Mouse (Mus musculus): Measurements from ENCODE around the gene Ppy. TPM values are rescaled to one million over a fixed set of nuclear protein-coding genes. Genes with fewer than 3 reads are reported as not detected.

Ppy gene
- total RNA-seq, 4 experiments from 2014 or later = not detected

DNA sequence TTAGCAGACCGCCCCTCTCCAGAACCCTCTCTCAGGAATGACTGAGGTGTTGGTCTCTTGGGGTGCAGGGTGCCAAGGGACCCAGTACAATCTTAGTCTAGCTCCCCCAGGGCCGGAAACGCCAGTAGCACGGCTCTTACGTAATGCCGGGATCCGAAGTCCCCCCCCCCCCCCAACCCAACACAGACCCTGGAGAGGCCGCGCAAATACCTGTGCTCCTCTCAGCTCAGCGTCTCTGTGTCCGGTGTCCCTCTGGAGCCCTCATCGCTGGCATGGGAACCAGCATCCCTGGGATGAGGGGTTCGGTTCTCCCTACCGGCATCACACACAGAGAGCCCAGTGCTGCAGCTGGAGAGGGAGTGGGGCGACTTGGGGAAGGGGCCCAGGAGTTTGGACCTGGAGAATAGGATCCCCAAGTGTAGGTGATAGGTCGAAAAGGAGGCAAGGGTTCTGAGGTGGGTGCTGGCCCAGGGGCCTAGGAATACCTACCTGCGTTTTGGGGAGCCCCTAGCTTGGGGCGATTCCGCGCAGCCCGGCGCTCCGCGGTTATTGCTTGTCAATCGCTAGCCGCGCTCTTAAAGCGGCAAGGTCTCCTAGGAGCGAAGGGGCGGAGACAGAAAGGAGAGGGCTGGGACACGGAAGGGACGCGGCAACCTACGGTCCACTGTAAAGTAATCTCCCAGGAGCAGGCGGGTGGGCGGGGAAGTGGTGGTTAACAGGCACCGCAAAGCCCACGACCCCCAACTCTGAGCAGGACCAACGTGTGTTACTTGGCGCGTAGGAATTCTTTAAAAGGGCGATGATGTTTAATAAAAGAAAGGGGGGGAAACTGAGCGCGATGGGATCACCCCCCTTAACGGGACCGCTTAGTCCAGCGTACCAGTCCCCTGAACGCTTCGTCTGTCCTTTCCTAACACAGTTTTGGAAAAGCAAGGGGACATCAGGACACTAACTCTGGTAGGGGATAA, 12.9 kb downstream of the Ppy start, which contains the start of gene Mpp2:
Mpp2 (minus strand) TSS at position 585 of the 968 bp plus-strand sequence.
- peak; percentile 72 for DNase-seq

DNA sequence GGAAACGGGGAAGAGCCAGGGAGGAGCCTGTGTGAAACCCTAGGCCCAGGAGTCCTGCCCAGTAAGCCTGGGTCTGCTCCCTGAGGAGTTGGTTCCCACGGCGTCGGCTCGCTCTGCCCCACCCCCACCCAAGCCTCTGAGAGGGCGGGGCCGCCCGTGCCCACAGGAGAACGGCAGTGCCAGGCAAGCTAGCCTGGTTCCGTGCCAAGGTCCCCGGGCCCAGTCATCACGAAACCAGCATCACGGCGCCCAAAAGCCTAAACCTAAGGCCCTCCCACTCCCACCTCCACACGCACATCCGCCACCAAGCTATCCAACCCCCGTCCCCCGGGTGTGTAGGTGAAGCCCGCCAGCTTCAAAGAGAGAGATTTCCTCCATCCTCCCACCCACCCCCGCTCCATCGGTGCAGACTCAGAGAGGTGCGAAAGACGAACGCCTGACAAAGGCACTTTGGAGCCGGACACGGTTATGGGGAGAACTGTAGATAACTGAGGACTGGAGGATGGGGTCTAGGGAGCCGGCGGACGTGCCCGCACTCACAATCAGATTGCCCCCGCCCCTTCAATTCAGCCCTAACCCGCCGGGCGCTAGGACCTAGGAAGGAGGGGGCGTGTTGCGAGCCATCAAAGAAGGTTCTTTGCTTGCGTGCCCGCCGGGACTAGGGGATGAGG, 13.9 kb downstream of the Ppy start:
- peak; percentile 79 for DNase-seq

DNA sequence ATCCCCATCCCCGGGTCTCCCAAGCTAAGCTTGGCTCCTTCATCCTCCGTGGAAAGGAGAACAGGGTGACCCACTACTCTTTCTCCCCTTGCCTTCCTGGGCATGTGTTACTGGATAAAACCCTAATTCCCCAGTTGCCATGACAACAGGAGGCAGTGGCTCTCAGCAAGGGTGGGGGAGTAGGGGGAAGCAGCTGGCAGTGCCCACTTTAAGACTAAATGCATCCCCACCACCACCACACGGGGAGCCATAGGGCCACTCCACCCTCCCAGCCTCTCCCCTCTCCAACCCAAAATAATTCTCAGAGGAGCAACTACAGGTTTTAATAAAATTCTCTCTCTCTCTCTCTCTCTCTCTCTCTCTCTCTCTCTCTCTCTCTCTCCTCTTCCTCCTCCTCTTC, 14.8 kb downstream of the Ppy start:
- DNase-seq = no peak

DNA sequence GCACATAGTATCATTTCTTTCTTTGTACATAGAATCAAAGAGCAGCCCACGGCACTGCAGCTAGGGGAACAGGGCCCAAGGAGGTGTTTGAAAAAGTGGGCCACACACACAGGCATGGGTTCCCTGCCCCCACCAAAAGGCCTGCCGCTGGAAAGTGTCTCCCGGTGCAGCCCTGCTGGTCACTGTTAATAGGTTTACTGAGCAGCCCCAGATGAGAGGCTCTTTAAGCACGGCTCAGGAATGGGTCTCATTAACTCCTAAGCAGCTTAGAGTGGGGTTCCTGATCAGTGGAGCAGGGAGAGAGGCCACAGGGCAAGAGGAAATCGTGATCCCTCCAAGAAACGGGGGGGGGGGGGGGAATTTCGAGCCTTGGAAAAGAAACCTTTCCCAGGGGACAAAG, 17.0 kb downstream of the Ppy start:
- no peak for DNase-seq

DNA sequence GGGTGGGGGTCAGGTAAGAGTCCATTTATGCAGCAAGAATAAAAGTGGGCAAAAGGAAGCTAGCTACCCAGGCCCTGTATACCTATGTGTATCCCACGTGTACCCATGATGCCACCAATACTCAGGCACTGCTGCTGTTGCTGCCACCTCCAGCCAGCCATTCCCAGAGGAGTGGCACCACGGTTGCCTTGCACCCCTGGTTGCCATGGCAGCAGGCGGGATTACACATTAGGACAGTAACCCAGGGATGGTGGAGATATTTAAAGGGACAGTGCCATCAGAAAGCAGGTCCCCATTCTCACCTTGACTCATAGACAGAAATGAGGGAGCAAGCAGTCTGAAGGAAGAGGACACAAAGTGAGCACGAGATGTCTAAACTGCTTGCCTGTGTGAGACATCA, 17.9 kb downstream of the Ppy start:
- DNase-seq = no peak

DNA sequence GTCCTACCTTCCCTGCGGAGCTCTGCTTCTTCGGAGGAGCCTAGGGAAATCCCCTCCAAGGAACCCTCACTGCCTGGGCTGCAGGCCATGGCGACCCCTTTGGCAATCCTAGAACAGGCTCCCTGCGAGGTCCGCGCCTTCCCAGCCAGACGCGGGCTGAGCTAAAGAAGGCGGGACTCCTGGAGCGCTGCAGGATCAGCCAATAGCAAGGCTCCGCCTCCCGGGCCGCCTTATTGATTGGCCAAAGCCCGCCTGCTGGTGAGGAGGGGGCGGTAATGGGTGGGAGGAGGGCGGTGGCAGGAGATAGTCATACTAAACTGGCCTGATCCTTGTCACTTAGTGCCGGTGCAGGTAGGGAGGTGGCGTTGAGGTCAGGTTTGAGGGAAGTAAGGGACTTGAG, 18.8 kb downstream of the Ppy start:
- DNase-seq = peak; percentile 61

DNA sequence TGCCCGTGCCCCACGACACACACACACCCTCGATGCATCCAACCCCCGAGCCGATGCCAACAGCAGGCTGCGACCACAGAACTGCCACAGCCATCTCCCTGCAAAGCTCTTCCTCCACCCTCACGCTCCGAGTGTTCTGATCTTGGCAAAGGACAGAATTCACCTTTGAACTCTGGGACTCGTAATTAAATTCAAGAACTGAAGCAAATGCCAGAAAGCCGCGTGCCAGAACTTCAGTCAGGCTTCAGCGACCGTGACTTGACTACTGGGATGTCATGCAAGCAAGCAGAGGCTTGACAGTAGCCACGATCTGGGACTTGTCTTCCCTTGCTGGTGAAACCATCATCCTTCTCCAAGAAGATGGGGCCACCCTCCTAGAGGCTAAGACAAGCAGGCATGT, 27.4 kb downstream of the Ppy start:
- DNase-seq = no peak

DNA sequence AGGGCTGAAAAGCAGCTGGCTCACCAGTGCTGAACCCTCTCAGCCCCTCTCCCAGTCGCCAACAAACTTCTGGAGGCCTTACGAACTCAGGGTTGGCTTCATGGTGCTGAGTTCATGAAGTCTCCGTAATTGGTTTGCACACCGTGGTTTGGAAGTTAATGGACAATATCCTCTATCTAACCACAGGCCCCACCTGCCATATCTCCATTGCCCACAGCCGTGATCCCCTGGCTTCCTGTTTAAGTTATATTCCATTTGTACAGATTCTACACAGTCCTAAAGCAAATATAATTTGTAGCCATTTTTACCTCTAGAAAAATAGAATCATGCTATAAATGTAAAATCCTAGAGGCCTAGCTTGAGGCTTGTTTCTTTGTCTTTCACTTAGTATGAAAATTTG, 28.4 kb downstream of the Ppy start:
- DNase-seq = no peak

DNA sequence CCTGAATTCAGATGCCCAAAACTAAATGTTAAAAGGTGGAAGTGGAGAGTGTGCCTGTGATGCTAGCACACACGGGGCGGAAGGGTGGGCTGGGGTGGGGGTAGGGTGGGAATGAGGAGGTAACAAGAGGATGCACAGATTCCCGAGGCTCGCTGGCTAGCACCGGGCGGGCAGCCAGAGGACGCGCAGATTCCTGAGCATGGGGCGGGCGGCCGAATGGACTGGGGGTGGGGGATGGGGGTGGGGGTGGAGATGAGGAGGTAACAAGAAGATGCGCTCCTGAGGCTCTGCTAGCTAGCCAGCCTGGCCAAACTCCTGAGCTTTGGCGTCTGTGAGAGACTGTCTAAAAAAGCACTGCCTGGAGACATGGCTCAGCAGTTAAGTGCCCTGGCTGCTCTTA, 30.7 kb downstream of the Ppy start:
- no peak for DNase-seq

DNA sequence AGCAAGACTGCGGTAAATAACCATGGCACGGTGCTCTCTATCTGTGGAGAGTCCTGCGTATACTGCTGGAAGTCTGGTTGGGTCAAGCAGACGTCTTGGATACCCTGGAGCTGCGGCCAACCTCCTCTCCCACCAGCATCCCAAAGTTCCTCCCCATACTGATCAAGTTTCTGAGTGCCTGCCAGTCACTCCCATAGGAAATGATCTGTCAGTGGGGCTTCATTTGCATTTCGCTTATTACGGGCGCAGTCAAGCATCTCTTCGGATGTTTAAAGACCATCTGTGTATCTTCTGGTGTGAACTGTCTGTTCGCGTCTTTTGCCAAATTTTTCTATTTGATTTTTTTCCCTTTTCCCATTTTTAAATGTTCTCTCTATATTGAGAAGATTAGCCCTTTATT, 31.5 kb downstream of the Ppy start:
- no peak for DNase-seq

DNA sequence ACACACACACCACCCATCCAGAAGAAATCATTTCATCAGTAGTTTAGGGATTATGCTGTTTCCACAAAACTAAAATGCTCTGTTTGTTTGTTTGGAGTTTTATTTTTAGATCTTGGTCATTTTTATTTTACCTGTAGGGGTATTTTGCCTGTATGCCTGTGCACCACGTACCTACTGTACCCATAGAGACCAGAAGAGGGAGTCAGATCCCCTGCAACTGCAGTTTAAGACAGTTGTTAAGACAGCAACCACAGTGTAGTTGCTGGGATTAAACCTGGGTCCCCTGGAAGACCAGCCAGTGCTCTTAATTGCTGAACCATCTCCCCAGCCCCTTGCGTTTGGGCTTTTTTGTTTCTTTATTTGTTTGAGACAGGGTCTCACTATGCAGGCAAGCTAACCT, 32.1 kb downstream of the Ppy start:
- DNase-seq = no peak

DNA sequence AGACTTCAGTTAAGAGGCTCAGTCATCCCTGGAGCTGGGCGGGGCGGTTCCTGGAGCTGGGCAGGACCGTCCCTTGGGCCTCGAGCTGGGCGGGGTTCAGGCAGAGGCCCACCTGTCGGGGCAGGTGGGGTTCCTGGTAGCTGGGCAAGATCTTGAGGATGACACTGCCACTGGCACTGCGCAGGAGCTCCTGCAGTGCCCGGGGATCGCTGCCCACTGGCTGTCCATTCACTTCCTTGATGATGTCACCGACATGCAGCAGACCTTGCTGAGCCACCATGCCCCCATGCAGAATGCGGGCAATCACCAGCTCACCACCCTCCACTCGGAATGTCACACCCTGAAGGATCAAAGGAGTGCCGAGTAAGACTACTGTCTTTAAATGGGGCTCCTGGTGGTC, 38.0 kb downstream of the Ppy start:
- no peak for DNase-seq

DNA sequence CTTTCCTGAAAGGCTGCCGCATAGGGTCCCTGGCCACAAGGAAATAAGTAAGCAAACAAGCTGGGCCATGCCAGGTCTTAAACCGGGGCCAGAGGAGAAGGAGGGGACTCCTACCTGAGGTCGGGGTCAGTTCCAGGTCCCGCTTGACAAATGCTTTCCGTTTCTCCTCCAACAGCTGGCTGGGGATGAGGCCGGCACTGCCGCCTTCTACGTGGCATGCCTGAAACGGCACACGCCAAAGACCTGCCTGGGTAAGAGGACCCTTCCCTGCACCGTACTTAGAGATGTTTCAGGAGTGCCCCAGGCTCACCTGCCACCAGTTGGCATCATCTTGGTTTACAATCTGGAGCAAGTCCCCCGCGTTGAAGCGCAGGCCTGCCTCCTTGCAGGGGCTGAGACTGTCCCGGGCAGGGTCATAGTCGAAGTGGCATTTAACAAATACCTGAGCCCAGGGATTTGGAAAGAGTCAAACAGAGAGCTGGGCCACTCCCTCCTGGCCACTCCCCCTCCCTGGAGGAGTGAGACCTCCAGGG, 39.1 kb downstream of the Ppy start:
- no peak for DNase-seq

DNA sequence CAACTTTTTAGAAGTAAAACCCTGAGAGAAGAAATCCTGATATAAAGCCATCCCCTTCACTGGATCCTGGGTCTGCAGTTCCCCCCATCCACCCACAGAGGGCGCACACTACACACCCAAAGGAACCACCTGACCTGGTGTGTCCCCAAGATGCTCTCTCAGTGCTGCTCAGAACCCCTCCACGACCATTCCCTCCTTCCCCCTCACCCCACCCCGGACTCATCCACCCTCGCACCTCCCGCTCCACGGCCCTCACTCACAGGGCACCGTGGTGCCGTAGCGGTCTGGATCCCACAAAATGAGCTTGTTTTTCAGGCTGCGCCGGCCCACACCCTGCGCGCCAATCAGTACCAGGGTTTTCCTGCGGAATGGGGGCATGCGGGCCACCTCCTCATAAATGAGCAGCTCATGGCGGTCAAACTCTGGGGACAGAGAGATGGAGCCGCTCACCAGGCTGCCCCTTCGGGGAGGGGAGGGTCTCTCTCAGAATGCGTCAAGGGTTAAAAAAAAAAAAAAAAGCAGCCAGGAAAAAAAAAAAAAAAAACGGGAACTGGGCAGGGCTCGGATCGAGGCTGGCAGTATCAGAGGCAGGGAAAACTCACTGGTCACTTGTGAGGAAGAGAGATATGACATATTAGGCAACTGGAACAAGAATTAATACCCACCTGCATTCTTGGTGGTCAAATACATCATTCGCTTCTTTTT, 39.7 kb downstream of the Ppy start:
- no peak for DNase-seq

DNA sequence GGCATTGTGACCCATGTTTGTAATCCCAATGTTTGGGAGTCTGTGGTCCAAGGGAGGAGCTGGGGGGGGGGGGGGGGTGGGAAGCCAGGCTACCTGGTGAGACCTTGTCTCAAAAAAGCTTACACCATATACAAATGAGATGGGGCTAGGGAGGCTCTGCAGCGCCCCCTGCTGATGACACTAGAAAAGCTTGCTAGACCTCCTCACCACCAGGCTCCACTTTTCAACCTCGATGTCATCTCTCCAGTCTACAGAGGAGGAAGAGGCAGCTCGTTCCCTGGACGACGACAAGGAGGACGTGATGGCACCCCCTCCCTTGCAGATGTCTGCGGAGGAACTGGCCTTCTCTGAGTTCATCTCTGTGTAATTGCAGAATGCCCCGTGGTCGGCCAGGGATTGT, 47.3 kb downstream of the Ppy start:
- DNase-seq = no peak

DNA sequence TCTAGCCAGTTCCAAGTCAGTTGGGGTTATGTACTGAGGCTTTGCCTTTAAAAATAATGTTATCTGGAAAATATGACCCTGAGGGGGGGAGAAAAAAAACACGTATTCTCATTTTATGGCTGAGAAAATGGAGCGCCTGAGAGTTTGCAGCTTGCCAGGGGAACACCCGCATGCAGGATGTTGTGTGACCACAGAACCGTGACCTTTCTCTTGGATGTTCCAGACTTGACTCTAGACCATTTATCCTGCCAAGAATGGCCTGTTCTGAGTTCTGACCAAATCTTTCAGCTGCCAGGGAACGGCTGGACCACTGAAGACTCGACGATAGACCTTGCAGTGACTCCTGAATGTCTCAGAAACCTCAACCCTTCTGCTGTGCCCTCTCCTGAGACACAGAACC, 47.9 kb downstream of the Ppy start:
- DNase-seq = no peak

DNA sequence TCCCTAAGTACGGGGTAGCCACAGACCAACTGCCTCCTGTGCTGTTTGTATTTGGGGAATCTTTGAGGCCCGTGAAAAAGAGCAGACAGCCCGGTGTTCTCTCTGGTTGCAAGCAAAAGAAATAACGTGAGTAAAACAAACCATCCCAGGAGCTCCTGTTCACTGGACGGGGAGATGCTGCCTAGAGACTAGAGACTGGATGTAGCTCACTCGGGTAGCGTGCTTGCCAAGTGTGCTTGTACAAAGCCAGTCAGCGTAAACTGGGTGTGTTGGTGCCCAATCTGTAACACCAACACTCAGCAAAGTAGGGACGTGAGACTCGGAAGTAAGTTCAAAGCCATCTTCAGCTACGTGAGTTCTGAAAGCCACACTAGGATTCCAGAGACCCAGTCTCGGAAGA, 48.4 kb downstream of the Ppy start:
- DNase-seq = no peak

DNA sequence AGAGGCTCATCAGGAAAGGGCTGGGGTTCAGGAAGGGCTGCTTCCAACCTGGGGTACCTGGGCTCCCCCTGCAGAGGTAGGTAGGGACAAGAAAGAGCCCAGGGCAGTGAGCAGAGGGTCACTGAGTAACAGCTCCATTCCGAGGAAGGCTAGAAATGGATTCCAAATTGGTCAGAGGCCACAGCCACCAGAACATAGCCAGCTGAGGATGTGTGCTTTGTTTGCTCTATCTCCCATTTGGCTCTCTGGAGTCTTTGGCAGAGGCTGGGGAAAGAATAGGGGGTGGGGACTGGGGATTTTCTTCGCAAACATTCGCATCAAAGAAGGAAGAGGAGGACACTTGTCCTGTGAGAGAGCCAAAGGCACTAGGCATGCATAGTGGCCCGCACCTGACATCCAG, 49.2 kb downstream of the Ppy start:
- DNase-seq = no peak

DNA sequence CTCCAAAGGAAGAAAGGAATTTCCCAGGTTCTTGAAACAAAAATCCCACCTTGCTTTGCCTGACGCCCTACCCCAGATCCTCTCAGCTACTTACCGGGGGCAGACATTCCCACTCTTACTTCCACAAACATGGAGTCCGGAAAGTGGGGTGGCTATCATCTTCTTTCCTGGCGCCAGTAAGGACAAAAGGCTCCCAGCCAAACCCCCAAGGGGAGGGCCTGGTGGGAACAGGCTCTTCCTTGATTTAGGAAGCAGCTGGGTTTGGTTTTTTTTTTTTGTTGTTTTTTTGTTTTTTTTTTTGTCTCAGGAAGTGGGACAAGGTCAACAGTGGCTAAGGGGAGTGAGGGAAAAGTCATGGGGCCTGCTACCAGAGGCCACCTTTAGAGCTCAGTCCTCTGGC, 49.6 kb downstream of the Ppy start:
- DNase-seq = peak; percentile 63
